Mouse (Mus musculus) left cerebral cortex, postnatal 25 days (tissue): ENCODE measurements around the gene Eapp. TPM values are rescaled to one million over a fixed set of nuclear protein-coding genes. Genes with fewer than 3 reads are reported as not detected.
A peak's percentile ranks its signal among the peaks of the same experiment; 100 is the strongest.
"Not testable (repeated sequence)": the region's sequence is repeated elsewhere in the genome, so short reads cannot be mapped to it uniquely, and the experiment has no call there.

Experiments
- DNase-seq, 2 experiments: peaks; one replicate each; pipeline ENCODE4 v3.0.0; 2022; ENCODE audit warnings: low spot score in 2 of 2, mixed read lengths in 1 of 2
- intact Hi-C: fragments of 180-260 bp; cut with DNase I; formaldehyde crosslinking; loops from one replicate; pipeline ENCODE4 v1.15.1; 2025
- total RNA-seq, 2 experiments: library from RNA; stranded (reverse); gene quantifications; 2 replicates each; pipeline ENCODE4 v1.2.3; 2021

The Eapp gene
- 10 to 100 TPM; 37.0 to 41.3 TPM for total RNA-seq

- DNase-seq, result peak; percentile 94 to 98
- intact Hi-C loops, result loop anchor here (10.0 kb wide), 1 partner anchor 49 kb away; no protein-coding TSS in a partner anchor
Measured at GRCm38 (mm10) chr12:54695511-54696241, at the start of gene Eapp. Eapp (minus strand) TSS chr12:54695897.

DNA sequence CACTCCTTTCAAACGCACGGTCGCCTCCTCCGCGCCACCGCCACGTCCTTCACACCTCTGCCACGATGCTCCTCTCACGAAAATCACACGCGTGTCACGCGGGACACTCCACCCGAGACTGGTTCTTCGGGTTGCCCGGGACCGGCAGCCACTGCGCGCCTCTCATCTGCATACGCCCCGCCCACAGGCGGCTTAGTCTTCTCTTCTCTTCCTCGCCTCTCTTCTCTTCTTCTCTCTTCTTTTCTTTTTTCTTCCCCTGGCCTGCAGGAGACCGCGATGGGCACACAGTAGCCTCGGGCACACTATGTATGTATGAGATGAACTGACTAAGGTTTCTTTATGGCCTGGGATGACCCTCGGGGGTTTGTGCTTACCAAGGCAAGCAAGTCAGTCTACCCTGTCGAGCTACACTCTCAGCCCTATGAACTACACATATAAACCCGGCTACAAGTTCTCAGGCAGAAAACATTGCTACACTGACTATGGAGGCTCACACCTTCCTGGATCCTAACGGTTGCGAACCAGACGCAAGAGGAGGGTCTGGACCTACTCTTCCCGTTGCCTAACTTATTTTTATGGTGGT lies 43.1 kb upstream of the Eapp start:
- DNase-seq, result peak in 1 of 2 experiments; percentile 13
- intact Hi-C loops, result not testable (repeated sequence)

DNA sequence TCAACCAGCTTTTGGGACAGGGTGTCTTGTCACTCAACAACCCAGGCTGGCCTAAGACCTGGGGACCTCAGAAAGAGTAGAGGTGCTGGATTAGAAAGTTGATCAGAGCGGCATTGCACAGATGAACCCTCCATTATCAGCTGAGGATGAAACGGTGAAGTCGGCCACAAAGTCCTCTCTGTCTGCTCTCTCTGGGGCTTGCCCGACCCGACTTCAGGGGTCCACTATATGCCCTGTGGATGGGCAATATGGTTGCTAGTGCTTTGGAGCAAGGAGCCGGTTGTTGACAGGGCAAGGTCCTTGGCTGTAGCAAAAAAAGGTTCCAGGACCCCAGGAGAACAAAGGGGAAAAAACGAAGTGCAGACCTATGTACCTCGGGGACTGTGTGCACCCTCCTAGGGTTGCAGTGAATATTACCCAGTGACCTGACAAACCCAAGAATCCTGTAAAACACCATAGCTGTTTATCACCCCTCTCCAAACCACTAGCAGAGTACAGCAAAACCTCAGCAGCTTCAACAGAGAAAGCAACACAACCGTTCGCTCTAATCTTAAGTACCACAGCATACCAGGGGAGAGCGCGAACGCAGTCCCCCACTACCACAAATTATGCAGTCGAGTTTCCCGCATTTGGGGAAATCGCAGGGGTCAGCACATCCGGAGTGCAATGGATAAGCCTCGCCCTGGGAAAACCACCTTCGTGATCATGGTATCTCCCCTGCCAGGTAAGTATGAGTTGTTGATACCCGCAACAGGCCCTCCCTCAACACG lies 42.4 kb upstream of the Eapp start:
- DNase-seq, intact Hi-C loops: not testable (repeated sequence)

- peak in 1 of 2 experiments; percentile 39 for DNase-seq
- intact Hi-C loops, result not testable (repeated sequence)
Measured at GRCm38 (mm10) chr12:54734307-54735131, 38.8 kb upstream of the Eapp start.

- intact Hi-C loops, DNase-seq: not testable (repeated sequence)
Measured at GRCm38 (mm10) chr12:54729140-54730059, 33.7 kb upstream of the Eapp start.

DNA sequence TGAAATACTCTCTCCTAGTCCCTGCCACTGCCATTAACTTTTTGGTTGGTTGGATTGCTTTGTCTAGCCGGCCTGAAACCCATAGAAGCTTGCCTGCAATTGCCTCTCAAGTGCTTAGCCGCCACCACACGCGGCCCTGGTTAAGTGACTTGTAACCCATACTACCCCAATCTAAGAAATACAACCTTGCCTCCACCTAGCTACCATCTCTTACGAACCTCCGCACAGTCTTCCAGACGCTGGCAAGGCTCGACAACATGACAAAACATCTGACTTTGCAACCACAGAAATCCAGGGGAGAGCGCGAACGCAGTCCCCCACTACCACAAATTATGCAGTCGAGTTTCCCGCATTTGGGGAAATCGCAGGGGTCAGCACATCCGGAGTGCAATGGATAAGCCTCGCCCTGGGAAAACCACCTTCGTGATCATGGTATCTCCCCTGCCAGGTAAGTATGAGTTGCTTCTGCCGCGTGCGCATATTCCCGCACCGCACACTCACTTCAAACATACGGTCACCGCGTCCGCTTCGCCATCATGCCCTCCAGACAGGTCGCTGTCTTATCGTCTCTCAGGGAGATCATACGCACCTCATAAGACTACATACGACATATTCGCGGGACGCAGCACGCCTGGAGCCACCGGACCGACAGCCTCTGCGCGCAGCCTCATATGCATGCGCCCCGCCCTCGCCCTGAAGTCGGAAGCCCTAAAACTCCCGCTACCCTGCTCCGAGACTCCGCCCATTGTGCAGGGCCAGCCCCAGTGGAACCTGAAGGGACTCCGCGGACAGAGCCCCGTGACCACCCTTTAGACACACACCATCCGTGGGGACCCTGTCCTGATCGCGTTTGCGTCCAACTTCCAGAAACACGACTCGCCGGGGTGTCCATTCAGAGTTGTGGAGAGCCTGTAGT lies 23.4 kb upstream of the Eapp start:
- intact Hi-C loops, DNase-seq: not testable (repeated sequence)

DNA sequence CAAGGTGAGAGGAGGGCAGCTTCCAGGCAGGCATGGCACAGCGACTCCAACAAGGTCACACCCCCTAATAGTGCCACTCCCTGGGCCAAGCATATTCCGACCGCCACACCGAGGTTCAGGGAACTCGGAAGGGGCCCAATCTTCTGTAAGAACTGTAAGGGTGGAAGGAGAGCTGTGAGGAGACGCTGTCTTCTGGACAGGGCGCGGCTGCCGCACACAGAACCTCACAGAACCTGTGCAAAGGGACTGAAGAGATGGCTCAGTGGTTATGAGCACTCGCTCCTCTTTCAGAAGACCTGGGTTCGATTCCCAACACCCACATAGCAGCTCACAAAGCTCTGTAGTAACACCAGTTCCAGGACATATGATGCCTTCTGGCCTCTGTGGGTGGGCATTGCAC lies 21.8 kb upstream of the Eapp start:
- intact Hi-C loops, DNase-seq: not testable (repeated sequence)

GRCm38 (mm10) chr12:54713822-54714626 lies 18.3 kb upstream of the Eapp start:
- DNase-seq, result peak; percentile 63 to 75
- intact Hi-C loops, result not testable (repeated sequence)

- intact Hi-C loops, result not testable (repeated sequence)
- DNase-seq, result peak in 1 of 2 experiments; percentile 69
Measured at GRCm38 (mm10) chr12:54710494-54710879, 14.8 kb upstream of the Eapp start.

- DNase-seq, intact Hi-C loops: not testable (repeated sequence)
Measured at GRCm38 (mm10) chr12:54709691-54710493, 14.2 kb upstream of the Eapp start.

- DNase-seq, result no peak
- intact Hi-C loops, result loop anchor here (10.0 kb wide), 1 partner anchor 45 kb away; no protein-coding TSS in a partner anchor
Measured at GRCm38 (mm10) chr12:54699394-54699793, 3.7 kb upstream of the Eapp start.

- intact Hi-C loops, result loop anchor here (10.0 kb wide), 1 partner anchor 47 kb away; no protein-coding TSS in a partner anchor
- DNase-seq, result no peak
Measured at GRCm38 (mm10) chr12:54697791-54698250, 2.1 kb upstream of the Eapp start.

DNA sequence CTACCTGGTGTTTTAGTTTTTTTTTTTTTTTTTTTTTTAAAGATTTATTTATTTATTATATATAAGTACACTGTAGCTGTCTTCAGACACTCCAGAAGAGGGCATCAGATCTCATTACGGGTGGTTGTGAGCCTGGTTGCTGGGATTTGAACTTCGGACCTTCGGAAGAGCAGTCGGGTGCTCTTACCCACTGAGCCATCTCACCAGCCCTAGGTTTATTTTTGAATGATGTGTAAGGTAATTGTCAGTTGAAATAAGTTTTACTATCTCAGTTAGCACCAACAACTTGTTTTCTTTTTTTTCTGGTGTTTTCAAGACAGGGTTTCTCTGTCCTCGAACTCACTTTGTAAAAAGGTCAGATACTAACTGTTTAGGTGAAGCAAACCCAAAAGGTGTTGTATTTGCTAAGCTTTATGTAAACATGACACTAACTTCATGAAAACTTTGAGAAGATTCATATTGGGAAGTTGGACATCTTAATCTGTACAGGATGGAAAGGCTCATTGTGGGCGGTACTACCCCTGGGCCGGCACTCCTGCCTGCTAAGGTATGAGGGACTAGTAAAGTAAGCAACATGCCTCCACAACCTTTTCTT lies 1.4 kb upstream of the Eapp start:
- intact Hi-C loops, result loop anchor here (10.0 kb wide), 1 partner anchor 48 kb away; no protein-coding TSS in a partner anchor
- DNase-seq, result peak; percentile 15 to 46

DNA sequence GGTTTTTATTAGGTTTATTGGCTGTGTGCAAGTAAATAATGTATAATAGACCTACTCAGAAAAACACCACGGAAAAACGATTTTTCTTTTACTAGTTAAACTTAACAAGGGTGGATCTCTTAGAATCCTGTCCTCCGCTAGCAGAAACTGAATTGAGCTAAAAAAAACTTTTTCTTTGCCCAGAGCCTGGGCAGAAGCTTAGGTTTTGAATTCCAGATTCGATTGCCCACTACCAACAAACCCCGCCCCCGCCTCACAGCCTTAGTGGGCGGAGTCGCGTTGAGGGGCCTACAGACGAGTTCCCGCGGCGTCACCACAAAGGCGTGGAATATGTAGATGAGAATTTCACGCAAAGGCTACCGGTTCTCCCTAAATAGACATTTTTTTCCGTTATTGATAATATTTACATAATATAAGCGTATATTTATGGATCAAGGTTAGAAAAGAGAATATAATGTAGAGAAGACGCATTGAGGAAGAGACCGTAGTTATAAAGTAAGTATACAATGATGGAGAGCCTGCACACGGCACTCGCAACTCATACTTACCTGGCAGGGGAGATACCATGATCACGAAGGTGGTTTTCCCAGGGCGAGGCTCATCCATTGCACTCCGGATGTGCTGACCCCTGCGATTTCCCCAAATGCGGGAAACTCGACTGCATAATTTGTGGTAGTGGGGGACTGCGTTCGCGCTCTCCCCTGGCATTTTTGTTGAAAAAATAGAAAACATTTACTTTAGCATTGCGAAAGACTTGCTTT lies 725 bp upstream of the Eapp start:
- peak; percentile 90 to 96 for DNase-seq
- intact Hi-C loops, result loop anchor here (10.0 kb wide), 1 partner anchor 48 kb away; no protein-coding TSS in a partner anchor
